Mouse (Mus musculus) neural tube, embryonic 11.5 days (tissue): ENCODE results near the gene Ldha. TPM values are rescaled to one million over a fixed set of nuclear protein-coding genes. Genes with fewer than 3 reads are reported as not detected.
"Not testable (repeated sequence)": the region's sequence is repeated elsewhere in the genome, so short reads cannot be mapped to it uniquely, and the experiment has no call there.

Experiments used
- ATAC-seq: fragments of 200-750 bp; cut with Nextera tagmentation; 2 replicates; pipeline ENCODE4 v1.8.0; 2017; ENCODE audit warnings: moderate number of reproducible peaks, mild to moderate bottlenecking, moderate TSS enrichment, moderate library complexity; ENCODE audit not compliant: insufficient read depth, low FRiP score, low TSS enrichment
- DNase-seq: peaks from one replicate; pipeline ENCODE4 v3.0.0-alpha.2; 2015; ENCODE audit warnings: low spot score
- H3K27ac ChIP-seq: fragments of 300-500 bp; sonication (generic); 2 replicates; pipeline ENCODE4 v1.5.1; 2014; ENCODE audit warnings: low read depth, mild to moderate bottlenecking, low read length
- H3K27me3 ChIP-seq: fragments of 300-500 bp; sonication (generic); 2 replicates; pipeline ENCODE4 v1.6.1; 2014; ENCODE audit warnings: mild to moderate bottlenecking, low read length, mixed read lengths; ENCODE audit not compliant: control insufficient read depth, insufficient read depth
- H3K36me3 ChIP-seq: fragments of 300-500 bp; sonication (generic); 2 replicates; pipeline ENCODE4 v1.6.1; 2014; ENCODE audit warnings: mild to moderate bottlenecking, low read length, moderate library complexity, mixed read lengths; ENCODE audit not compliant: control insufficient read depth, insufficient read depth
- H3K4me1 ChIP-seq: fragments of 300-500 bp; sonication (generic); 2 replicates; pipeline ENCODE4 v1.6.1; 2014; ENCODE audit warnings: low read length, mixed read lengths; ENCODE audit not compliant: control insufficient read depth, insufficient read depth
- H3K4me2 ChIP-seq: fragments of 300-500 bp; sonication (generic); 2 replicates; pipeline ENCODE4 v1.6.1; 2014; ENCODE audit warnings: low read depth, mild to moderate bottlenecking, moderate library complexity
- H3K4me3 ChIP-seq: fragments of 300-500 bp; sonication (generic); 2 replicates; pipeline ENCODE4 v1.5.1; 2014; ENCODE audit warnings: low read depth, low read length
- H3K9ac ChIP-seq: fragments of 300-500 bp; sonication (generic); 2 replicates; pipeline ENCODE4 v1.6.1; 2014; ENCODE audit warnings: mild to moderate bottlenecking, low read length
- H3K9me3 ChIP-seq: fragments of 300-500 bp; sonication (generic); 2 replicates; pipeline ENCODE4 v1.6.1; 2016; ENCODE audit warnings: low read length; ENCODE audit not compliant: control insufficient read depth
- WGBS: fragments of 180-500 bp; shearing (Covaris S2); extraction: QIAGEN DNeasy Blood & Tissue Kit; methylation state at CpG from one replicate; pipeline ENCODE4 v1.1.7; 2014; 5-methylcytosine and 5-hydroxymethylcytosine counted together
- polyA plus RNA-seq: library from polyadenylated mRNA; unstranded; fragments of >200 nt; fragmentation: Nextera tagmentation; extraction: Ambion mirVana; gene quantifications from 2 replicates; pipeline ENCODE4 v1.2.1, GENCODE M21; 2014

The Ldha gene
- polyA plus RNA-seq, 1 experiment from 2014 or later: 1,620 TPM

DNA sequence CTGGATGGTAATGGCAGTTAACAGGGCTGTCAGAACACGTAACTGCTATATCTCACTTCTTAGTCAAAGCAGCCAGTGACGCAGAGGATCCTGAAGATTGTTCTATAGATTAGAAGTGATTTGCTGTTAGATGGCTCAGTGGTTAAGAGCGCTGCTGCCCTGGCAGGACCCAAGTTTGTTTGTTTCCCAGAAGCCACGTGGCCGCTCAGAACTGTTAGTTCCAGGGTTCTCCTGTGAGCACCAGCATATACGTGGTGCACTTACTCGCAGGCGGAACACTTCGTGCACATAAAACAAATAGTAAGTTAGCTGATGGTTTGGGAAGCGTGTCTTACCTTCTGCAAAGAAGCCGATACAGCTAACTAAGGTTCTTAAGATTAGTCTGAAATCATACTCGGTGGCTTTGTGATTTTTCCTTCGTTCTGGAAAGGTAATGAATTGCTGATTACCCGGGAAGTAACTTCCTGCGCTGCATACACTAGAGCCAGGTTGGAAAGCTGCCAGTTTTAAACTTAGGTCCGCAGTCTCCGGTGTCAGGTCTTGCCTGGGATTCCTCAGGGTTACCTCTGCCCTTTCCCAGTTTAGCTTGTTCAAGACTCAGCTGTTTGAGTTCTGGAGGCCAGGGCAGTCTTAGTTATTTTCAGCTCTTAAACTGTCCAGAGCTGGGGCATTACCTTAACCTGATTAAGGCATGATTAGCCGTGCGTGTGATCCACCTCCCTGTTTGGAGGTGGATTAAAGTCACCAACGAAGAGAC lies 14.1 kb upstream of the Ldha start:
- Histone ChIP-seq H3K27me3 (no peaks in the 10 kb centered on the region), H3K9ac (no peak overlapping the region), H3K9me3 (no peaks in the 10 kb centered on the region), H3K4me2 (no peak overlapping the region), H3K4me3 (no peak overlapping the region), H3K36me3 (no peaks in the 10 kb centered on the region; the same call in none of the 2 replicates), H3K27ac (no peak overlapping the region), H3K4me1 (no peaks in the 10 kb centered on the region)
- WGBS: 87% methylated on average over 20 of the region's 20 CpGs
- DNase-seq: no peak
- ATAC-seq: no peak

DNA sequence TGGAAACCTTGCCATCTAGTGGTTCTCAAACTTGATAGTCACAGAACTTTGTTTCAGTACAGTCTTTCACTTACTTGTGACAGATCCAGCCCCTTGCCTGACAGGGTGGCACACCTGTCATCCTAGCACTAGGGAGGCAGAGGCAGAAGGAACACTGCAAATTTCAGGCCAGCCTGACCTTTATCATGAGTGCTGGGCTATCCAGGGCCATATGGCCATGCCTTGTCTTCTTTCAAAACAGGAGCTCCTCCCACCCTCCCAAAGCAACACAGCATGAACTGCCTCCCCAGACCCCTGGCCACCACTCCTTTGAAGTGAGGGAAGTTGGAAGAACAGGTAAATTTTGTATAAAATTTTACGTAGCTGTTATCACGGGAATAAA lies 13.5 kb upstream of the Ldha start:
- no peak for DNase-seq
- Histone ChIP-seq H3K9ac (no peak overlapping the region), H3K4me2 (no peak overlapping the region), H3K4me1 (no peaks in the 10 kb centered on the region), H3K36me3 (no peaks in the 10 kb centered on the region), H3K27ac (no peak overlapping the region), H3K27me3 (no peaks in the 10 kb centered on the region), H3K9me3 (no peaks in the 10 kb centered on the region), H3K4me3 (no peak overlapping the region)
- WGBS: 88% methylated on average over 2 of the region's 2 CpGs
- no peak for ATAC-seq

DNA sequence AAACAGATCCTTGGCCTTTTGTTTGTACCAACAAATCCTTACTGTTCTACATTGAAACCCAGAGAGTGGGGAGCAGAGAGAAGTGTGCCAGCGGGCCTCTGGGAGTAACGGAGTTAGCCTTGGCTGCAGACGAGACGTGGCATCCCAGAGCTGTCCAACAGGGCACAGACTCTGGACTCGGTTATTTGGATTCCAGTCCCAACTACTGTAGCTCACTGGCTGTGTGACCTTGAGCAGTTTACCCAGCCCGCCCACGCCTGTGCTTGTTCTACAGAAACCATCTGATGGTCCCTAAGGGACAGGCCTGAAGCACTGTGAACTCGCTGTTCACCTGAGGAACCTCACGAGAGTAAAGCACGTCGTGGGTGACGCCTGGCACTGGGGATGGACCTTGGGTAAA lies 11.4 kb upstream of the Ldha start:
- Histone ChIP-seq H3K9ac (no peak overlapping the region), H3K4me2 (no peak overlapping the region), H3K9me3 (no peaks in the 10 kb centered on the region), H3K4me1 (no peaks in the 10 kb centered on the region), H3K4me3 (no peak overlapping the region), H3K27me3 (no peaks in the 10 kb centered on the region), H3K27ac (no peak overlapping the region), H3K36me3 (no peaks in the 10 kb centered on the region)
- 89% methylated on average over 12 of the region's 12 CpGs for WGBS
- DNase-seq: no peak
- no peak for ATAC-seq

DNA sequence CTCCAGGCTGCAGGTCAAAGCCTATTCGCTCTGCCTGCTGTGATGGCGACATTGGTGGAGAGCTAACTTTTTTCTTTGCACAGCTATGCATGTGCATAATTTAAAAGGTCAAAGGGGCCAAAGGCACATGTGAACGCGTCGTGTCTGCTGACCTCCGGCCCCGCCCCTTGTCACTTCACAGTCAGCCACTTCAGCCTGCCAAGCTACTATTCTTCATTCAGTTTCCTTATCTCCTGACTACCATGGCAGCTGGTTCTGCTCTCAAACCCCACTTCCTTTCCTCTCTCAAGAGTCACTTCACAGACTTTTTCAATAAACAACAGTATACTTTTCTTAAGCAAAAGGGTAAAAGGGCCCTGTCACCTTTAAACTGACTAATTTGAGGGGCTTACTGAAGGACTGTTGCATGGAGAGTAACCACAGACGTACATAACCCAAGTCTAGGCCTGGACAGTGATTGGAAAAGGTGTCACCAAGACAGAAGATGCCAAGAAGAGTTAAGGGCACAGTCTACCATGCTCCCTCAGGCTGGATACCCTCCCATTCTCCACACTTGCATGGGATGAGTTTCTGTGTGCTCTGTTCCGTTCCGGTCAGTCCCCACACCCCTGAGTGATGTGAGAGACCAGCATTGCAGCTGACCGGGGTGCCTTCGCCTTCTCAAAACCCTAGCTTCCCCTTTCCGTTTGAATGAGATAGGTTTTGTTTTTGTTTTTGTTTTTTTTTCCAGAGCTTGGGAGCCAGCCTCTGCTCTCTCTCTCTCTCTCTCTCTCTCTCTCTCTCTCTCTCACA lies 10.3 kb upstream of the Ldha start:
- WGBS: 64% methylated on average over 13 of the region's 13 CpGs
- Histone ChIP-seq H3K9me3 (no peaks in the 10 kb centered on the region), H3K4me3 (no peak overlapping the region), H3K4me1 (no peaks in the 10 kb centered on the region), H3K4me2 (no peak overlapping the region), H3K27ac (no peak overlapping the region), H3K27me3 (no peaks in the 10 kb centered on the region), H3K9ac (no peak overlapping the region), H3K36me3 (no peaks in the 10 kb centered on the region)
- ATAC-seq (no peak), DNase-seq (no peak)

DNA sequence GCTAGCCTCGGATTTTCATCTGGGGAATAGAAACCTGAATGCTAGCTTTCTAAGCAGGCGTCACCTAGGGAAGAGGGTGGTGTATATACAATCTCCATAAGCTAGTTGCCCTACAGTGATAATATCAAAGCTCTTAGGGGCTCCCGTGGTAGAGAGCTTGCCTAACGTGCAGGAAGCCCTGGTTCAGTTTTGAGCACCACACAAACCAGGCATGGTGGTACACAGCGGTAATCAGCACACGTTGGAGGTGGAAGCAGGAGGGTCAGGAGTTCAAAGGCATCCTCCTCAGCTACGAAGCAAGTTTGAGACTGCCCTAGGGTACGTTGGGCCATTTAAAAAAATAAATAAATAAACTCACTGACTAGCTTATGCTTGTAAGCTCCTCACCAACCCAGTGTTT lies 9.6 kb upstream of the Ldha start:
- no peak overlapping the region for H3K4me3 ChIP-seq
- ATAC-seq (no peak), DNase-seq (no peak)
- no peak overlapping the region for H3K4me2 ChIP-seq
- no peaks in the 10 kb centered on the region for H3K36me3 ChIP-seq
- WGBS: 78% methylated on average over 8 of the region's 8 CpGs
- H3K4me1 ChIP-seq: no peaks in the 10 kb centered on the region
- no peak overlapping the region for H3K9ac ChIP-seq
- H3K9me3 ChIP-seq: no peaks in the 10 kb centered on the region
- H3K27me3 ChIP-seq: no peaks in the 10 kb centered on the region
- H3K27ac ChIP-seq: no peak overlapping the region

DNA sequence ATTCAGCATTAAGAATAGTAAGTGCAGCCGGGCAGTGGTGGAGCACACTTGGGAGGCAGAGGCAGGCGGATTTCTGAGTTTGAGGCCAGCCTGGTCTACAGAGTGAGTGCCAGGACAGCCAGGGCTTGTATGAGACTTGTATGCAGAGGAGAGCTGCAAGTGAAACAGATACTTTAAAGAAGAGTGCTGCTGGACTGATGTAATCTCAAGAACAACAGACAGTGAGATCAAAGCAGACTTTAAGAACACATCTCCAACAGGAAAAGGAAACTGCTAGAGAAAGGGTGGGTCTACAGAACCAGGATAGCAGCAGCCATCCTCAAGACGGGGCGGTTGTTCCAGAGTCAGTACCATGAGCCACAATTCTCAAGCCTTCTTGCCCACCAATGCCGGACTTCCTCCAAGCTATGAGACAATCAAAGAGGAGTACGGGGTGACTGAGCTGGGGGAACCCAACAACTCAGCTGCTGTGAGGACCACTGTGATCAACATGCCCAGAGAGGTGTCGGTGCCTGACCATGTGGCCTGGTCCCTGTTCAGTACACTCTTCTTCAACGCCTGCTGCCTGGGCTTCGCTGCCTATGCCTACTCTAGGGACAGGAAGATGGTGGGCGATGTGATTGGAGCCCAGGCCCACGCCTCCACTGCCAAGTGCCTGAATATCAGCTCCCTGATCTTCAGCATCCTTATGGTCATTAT lies 9.0 kb upstream of the Ldha start:
- not testable (repeated sequence) for H3K9ac ChIP-seq, H3K36me3 ChIP-seq, ATAC-seq, H3K9me3 ChIP-seq, H3K27ac ChIP-seq, DNase-seq, H3K27me3 ChIP-seq, H3K4me2 ChIP-seq, H3K4me1 ChIP-seq, H3K4me3 ChIP-seq
- WGBS: 91% methylated on average over 11 of the region's 11 CpGs

DNA sequence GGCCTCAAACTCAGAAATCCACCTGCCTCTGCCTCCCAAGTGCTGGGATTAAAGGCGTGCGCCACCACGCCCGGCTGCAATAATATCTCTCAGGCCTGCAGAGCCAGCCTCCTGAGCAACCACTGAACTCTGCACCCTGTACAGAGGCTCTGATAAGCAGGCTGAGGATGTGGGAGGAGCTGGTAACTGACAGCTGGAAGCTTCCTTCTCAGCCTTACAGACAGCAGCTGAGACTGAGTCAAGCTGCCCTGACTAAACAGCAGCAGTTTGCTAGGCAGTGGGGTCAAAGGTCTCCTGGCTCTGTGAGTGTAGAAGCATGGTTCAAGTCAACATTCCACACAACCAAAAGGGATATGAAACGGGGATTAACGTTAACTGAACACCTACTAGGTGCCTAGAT lies 8.0 kb upstream of the Ldha start:
- H3K4me1 ChIP-seq: 0 out of 2 replicates have a peak, but pooled peaks cover 2% of the 10 kb centered on the region

DNA sequence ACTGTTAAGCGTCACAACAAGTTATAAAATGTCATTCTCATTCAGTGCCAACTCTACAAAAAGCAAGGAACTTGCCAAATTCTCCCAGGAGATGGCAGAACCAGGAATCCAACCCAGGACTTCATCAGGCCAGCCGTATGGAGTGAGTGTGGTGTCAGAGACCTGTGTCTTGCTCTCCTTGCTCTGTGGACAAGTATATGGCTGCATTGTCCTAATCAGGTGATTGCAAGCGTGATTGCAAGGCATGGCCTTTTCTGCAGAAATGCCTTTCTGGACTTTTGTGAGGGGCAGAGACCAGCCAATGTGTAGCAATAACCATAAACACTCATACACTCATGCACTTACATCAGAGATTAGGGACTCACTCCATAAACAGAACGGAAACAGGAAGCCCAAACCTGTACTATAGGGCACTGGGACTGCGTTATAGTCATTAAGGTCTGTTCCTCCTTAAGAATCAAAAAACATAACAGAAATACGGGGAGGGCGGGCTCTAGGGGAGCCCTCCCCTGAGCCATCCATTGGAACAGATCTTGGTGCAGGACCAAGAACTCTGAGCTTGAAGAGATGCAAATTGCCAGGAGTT lies 7.5 kb upstream of the Ldha start:
- no peaks in the 10 kb centered on the region for H3K9me3 ChIP-seq
- no peak overlapping the region for H3K9ac ChIP-seq
- H3K36me3 ChIP-seq: no peaks in the 10 kb centered on the region
- no peaks in the 10 kb centered on the region for H3K27me3 ChIP-seq
- DNase-seq (no peak), ATAC-seq (no peak)
- peaks cover 2% of the 10 kb centered on the region; the same call in 1 of the 2 replicates for H3K4me1 ChIP-seq
- no peak overlapping the region for H3K4me3 ChIP-seq
- no peak overlapping the region for H3K4me2 ChIP-seq
- 84% methylated on average over 7 of the region's 7 CpGs for WGBS
- no peak overlapping the region for H3K27ac ChIP-seq

More for the DNA sequence above, 8.0 kb upstream of the Ldha start:
- Histone ChIP-seq H3K4me2 (no peak overlapping the region), H3K27me3 (no peaks in the 10 kb centered on the region), H3K27ac (no peak overlapping the region), H3K9me3 (no peaks in the 10 kb centered on the region), H3K4me3 (no peak overlapping the region), H3K9ac (no peak overlapping the region), H3K36me3 (no peaks in the 10 kb centered on the region)
- WGBS: 84% methylated on average over 6 of the region's 6 CpGs
- ATAC-seq: no peak
- DNase-seq: no peak
